Mouse (Mus musculus): ENCODE data around the gene D10Jhu81e. TPM values are rescaled to one million over a fixed set of nuclear protein-coding genes. Genes with fewer than 3 reads are reported as not detected.

D10Jhu81e gene
- total RNA-seq, 2 experiments from 2014 or later: 225 to 235 TPM

DNA sequence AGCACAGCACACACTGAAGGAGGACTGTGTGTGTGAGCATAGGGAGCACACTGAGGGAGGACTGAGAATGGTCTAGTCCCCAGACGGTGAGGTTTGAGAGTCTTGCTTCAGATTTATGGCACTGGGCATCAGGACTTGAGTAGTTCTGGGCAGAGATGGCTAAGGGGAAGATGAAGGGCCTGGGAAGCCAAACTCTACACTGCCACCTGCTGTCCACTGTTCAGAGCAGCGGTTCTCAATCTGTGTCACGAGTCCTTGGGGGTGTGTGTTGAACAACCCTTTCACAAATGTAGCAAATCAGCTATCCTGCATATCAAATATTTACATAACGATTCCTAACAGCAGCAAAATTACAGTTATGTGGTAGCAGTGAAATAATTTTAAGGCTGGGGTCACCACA, 5.7 kb downstream of the D10Jhu81e start:
- DNase-seq: peak; percentile 43

DNA sequence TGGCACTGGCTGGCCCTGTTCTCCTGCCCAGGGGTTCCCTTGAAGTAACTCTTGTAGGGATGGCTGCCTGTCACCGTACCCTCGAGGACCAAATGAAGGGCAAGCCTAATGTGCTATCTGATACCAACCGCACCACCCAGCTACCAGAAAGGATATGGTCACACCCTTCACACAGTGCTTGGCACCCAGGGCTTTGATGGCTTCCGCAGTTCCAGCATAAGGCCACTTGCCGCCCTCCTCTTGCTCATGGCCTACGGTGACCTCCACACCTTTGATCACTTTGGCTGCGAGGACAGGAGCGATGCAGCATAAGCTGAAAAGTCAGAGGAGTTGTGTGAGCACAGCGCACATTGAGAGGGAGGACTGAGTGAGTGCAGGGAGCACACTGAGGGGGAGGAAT, 6.3 kb downstream of the D10Jhu81e start:
- no peak for DNase-seq

DNA sequence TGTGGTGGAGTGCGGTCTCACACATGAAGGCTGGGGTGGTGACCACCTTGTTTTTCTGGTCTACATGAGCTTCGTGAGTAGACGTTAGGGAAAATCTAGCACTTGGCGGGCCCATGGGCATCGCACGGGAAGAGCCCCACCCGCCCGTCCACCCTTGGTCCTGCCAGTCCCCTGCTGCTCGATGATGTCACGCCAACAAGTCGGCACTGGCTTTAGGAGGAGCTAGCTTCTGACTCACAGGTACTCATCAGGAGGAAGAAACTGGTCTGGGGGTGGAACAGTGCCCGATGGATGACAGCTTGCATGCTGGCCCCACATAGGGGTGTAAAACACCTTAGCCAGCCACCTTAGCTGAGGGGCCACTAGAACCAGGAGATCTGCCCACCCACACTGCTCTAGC, 6.9 kb downstream of the D10Jhu81e start:
- no peak for DNase-seq

DNA sequence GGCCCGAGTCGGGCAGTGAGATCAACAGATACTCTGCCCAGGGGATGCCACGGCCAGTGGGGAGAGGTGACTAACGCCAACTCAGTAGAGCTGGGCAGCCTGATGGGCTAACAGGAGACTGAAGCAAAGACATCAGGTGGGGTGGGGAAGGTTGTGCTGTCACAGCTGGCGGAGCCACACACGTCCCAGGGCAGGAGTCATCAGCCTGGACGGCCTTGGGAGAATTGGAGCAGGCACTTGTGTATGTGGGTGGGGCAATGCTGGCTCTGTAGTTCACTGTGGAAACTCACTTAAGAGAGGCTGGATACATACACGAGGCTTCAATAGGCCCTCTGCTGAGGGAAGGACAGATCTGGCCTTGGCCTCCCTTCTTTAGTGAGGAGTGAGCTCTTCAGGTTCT, 8.5 kb downstream of the D10Jhu81e start:
- no peak for DNase-seq

DNA sequence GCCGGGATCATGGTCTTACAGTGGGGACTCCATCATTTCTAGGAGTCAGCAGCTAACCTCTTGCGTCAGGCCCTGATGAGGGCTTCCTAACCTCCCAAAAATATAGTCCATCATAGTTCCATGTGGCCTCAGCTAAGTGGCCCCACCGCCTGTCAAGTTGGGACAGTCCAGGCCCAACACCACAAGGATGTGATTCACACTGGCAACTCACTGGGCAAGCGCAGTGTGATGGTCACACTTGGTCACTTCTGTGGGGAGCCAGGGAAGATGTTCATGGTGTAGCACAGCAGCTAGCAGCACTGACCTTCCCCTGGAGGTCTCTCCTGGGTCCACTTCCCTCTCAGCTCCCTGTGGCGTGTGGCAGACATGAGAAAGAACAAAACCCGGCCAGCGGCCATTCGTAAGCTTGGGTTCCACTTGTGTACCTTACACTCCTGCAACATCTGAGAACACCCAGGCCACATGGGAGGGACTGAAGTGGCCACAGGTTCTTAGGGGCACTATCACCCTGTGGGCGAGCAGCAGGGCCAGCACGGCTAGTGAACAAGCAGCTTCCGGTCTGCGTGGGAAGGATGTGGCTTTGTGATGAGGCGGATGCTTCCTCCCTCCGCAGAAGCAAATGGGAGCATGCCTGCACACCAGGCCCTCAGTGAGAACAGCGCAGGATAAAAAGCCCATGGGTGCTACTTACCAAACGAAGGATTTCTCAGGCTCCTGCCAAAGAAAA, 9.1 kb downstream of the D10Jhu81e start:
- DNase-seq: no peak

DNA sequence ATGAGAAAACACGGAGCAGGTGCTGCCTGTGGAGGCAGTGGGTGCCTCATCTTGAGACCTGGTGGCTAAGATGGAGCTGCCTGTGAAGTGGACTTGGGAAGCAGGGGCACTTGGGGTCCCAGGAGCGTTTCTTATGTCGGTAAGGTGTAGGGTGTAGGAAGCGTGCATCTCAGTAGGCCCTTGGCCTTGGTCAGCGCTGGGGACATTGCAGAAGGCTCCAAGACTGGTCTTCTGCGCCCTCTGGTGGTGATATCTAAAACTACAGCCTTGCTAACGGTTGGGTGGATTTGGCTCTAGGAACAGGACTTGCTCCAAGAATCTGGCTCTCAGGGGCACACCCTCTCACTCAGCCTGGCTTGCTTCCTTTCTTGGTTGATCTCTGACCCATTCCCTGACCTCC, 9.7 kb downstream of the D10Jhu81e start:
- DNase-seq: peak; percentile 76

DNA sequence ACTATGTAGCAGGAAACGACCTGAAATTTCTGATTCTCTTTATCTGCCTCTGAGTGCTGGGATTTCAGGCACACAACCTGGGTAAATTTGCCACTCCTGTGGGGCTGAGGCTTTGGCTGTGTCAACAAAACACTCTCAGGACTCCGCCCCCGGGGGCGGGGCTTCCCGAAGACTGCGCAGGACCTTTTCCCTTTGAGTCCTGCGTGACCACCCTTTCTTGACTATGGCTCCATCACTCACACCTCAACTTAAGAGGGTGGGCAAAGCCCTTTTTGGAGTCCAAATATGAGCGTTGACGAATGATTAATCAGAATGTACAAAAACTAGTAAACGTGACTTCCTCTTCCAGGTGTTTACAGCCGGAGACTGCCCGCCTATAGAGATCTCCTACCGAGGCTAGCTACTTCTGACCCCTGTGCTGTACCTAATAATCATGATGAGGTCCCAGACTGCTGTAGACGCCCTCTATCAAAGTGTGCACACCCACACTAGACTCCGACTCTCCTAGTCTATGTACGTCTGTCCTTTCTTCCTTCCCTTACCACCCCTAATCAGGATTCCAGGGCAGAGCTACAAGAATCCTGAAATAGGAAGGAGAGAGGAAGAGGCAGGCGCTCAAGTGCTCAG, 10.2 kb downstream of the D10Jhu81e start:
- no peak for DNase-seq

DNA sequence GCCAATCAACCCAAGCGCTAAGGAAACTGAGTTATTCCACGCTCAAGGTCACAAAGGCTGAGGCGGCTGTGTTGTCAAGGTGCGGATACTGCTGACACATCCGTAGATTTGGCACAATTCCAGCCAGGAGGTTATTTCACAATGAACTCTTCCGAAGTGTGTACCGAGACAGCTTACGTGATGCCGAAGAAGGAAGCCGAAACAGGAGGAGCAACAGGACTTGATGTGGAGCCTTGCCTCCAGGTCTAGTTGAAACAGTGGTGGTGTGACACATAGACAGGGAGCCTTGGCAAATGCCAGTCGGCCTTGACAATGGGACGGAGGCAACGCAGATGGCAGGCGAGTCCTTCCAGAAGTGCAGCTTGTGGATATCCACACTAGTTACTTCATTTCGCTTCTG, 11.5 kb downstream of the D10Jhu81e start:
- no peak for DNase-seq

DNA sequence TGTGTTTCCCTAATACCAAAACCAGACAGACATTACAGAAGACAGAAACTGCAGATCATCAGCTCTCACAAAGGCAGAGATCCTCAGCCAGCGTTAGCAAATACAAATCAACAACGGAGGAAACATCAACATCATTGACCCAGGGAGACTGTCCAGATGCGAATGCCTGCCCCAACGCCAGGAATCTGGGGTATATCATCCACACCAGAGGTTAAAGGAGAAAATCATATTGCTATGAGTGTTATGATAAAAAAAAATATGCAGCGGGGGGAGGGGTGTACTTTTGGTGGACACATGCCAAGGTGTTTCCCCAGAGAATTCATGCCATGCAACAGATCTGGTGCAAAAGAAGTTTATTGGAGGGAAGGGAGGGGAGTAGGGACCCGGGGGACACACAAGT, 12.7 kb downstream of the D10Jhu81e start:
- DNase-seq: no peak

DNA sequence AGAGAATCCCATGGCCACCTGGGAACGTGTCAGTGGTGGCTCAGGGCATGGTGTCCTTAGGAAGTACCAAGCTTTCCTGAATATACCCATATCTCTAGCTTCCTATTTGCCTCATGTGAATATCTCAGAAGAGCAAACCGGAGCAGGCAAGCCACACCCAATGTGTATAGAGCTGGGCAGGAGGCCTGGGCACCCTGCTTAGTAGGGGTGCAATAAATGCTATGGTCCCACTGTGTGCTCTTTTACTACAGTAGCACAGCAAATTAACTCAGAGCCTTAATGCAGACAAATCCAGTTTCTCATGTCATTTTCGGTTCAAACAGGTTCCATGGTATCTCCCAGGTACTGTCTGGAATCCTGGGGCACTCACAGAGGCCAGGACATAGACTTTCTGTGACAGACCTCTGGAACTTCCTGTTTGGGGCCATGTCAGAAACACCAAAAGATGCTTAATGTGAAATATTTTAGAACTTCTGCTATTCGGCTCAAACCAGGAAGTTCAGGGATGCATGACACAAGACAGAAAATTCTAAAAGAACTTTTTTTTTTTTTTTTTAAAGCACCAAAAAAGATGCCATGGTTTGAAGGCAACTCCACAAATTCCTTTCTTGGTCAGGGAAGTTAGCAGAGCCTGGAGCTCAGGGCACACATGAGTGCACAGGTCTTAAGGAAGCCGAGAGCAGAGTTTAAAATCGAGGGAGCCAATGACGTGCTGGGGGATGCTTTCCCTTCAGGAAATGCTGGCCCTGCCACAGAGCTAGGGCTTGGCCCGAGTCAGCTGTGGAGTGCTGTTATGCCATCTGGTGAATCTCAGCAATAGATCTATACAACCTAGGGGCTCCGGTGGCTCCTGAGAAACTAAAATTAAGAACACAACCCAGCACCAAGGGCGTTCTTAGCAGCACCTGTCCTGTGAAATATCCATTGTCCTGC, 20.5 kb downstream of the D10Jhu81e start:
- no peak for DNase-seq

DNA sequence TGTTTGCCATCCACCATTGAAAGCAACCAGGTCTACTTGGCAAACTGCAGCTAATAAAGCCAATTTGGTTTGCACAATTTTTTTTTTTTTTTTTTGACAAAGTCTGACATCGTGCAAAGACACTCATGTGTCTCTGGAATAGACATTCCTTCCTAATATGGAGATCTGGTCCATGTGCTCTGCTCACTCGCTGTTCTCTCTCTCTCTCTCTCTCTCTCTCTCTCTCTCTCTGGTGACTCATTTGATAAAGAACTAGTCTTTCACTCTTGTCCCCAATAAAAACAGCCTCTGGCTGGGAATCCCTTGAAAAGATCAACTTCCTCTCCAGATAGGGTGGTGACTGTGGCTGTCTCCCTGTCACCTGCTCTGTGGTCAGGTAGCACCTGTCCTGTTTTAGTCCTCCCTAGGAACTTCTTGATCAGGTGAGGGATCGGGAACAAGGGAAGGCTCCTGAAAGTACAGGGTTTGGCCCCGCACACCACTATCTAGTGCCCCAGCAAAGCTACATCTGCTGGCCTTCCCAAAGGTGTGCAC, 21.6 kb downstream of the D10Jhu81e start:
- DNase-seq: no peak

DNA sequence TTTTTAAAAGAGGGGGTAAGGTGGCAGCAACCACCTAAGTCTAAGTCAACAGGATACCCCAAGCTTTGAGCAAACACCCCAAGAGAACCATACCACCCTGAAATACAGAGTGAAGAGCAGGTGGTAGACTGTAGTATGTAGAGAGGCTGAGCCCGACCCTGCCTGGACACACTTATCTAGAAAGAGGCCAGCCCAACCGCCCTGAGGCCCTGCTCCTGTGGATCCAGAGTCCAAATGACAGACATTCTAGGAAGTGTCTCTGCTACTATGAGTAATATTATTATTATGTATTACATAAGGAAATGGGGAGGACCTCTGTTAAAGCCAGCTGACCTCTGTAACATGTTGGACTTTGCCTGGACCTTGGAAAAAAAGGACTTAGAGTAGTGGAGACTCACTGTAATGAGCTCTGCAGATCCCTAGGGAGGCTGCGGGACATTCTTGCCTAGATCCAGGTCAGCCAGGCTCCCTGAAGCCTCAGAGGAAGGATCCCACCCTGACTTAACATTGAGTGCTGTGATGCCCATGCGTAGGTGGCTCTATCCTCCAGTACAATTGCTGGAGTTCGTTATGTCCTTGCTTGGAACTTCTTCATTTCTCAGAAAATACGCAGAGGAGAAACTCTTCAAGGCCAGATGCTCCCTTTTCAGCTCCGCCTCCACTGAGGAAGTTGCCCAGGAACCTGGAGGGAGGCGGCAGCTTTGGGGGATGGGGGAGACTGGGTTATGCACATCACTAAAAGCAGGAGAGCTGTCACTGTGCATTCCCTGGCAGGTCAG, 25.7 kb downstream of the D10Jhu81e start:
- no peak for DNase-seq

DNA sequence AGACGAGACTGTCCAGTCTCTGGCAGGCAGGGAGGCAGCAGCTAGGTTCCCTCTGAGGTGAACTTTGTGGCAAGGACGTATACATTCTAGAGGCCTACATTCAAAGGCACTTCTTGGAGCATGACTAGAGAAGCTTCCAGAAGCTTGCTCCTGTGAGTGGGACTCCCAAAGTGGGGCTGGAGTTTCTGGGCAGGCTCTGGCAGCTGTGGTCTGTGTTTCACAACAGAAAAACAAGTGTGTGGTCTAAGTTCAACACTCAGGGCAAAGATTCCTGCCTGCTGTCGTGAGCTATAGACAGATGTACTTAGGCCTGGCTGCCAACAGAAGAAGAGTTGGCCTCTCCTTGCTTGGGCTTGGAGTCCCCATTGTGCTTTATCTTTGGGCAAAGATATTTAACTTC, 28.7 kb downstream of the D10Jhu81e start:
- no peak for DNase-seq

DNA sequence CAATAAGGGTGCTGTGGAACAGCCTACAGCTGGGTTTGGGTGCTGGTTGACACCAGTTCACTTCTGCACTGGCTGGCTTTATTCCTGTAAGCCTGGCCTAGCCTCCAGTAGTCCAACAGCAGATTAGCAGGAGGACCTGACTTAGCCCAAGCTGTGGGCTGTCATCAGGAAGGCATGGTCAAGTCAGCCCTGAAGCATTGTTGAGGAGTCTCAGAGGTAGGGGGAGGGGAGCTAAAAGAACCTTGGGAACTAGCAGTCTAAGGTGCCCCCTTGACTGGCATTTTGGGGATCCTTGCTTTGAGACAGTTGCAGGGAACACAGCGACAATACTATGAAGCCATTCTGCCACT, 29.4 kb downstream of the D10Jhu81e start:
- no peak for DNase-seq

DNA sequence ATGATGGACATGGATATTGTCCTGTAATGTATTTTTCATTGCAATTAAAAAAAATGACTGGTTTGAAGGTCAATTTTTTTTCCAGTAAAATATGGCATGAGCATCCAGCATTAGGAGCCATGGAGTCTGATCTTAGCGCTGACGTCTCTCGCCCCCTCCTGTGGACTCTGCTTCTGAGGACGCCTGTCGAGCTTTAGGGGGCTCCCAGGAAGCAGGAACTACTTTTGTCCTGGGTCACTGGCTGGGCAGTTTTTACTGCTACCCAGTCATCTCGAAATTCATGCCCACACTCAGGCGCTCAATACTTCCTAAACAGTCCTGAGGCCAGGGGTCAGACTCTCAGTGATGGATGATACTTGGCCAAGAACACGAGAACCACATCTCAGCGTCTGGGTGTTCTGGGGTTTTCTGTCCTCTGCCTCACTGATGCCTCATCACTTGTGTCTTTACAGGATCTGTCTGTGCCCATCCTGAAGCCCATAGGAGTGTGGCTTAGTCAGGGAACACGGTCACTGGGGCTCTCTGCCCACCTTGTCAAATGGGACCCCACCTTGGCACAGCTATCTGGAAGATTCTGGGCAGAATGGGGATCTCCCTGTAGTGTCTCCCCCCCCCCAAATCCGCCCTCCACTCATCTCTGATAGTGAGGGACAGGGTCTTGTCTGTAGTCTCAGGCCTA, 29.9 kb downstream of the D10Jhu81e start:
- DNase-seq: no peak

DNA sequence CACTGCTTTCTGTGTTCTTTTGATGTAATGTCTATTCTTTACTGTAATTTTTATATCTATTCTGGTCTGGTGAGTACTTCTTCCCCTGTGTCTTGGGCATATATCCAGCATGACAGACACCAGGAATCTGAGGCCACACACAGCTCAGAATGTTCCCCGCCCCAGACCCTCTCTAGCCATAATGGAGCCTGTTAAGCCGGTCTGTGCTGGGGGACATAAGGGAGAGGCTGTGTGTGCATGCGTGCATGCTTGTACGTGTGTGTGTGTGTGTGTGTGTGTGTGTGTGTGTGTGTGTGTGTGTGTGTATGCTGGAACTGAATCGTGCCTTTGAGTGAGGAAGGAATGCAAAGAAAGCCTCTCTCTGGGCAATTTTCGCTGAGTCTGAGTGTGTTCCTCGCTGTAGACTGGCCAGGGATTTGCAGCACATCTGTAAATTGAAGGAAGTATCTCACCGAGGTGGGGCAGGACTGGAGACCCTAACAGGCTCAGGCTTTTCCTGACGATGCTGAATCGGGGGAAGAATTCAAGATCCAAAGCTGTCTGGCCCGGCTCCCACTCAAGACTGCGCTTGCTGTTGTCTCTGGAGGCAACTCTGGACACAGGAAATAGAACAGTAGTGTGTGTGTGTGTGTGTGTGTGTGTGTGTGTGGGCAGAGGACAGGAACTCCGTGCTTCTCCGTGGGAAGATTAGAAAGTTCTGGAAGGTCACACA, 30.6 kb downstream of the D10Jhu81e start:
- no peak for DNase-seq

DNA sequence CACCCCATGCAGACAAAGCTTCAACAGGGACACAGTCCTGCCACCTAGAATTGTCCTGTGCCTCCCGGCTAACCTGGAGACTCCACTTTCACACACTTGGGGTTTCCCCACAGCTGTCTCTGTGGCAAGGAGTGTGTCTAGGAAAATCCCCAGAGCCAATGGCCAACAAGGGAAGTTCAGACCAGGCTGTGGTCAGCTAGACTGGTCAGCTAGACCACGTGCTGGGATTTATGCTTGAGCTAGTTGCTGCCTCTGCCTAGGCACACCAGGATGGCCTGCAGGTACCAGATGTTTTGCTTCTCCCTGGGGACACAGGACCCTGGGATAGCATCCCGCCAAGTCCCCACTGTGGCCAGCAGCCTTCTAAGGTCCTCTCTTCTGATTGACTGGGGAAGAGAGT, 32.4 kb downstream of the D10Jhu81e start:
- DNase-seq: no peak

DNA sequence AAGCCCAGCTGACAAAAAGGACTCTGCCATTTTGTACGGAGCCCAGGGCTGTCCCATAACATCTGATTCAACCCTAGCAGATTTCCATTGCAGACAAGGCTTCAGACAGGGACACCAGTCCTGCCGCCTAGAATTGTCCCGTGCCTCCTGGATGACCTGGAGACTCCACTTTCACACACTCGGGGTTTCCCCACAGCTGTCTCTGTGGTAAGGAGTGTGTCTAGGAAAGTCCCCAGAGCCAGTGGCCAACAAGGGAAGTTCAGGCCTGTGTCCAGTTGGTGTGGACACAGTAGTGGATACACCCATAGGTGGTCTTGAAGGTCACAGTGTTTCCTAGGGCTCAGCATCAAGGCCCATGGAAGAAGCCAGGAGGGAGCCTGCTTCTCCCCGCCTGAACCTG, 33.6 kb downstream of the D10Jhu81e start:
- DNase-seq: no peak

DNA sequence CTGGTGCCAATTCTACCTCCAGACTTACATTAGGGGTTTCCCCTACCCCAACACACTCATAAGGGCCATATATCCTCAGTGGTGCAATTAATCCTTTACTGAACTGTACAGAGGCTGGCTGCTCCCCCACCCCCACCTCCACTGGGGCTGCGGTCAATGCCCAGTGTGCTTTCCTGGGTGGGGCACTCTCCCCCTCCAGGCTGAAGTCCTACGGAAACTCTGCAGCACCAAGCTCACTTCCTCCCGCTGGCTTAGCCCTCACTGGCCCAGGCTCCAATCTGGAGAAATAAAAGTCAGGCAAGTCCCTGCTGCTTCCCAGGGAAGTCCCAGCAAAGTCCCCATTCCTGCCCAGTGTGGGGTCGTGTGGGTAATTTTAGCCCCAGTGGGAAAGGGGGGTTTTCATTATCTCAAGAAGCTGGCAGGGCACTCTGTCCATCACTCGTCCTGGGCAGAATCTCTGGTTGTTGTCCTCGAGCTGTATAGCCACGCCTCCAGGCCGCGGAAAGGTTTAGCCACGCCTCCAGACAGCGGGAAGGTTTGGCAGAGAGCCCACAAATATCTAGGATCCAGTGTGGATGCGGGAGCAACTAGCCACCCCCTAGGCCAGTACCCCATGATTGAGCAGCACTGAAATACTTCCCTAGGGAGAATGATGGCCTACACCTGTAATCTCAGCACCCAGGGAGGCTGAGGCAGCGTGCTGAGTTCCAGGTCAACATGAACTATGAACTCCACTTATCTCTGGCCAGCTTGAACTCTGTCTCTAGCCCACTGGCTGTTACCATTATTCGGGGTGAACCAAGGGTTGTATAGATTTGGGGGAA, 34.4 kb downstream of the D10Jhu81e start:
- DNase-seq: peak; percentile 40

DNA sequence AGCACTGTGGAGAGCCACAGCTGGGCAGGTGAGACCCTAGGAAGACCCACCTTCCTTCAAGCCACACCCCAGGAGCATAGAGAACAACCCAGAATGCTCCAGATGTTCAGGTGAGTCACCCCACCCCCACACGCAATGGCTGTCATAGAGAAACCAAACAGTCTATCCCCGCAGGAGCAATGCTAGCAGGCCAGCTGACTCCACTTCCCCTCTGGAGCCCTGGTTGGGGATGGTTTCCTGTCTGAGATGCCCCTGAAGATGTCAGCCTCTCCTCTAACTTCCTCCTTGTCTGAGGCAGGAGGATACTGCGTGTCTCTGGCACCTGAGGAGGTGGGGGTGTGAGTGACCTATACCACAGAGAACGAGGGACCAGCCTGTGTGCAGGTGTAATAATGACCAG, 35.2 kb downstream of the D10Jhu81e start:
- no peak for DNase-seq
